Mouse (Mus musculus): ENCODE measurements around the gene 4430402I18Rik. TPM values are rescaled to one million over a fixed set of nuclear protein-coding genes. Genes with fewer than 3 reads are reported as not detected.

The 4430402I18Rik gene
- polyA plus RNA-seq, 1 experiment from 2014 or later = 1.4 TPM

DNA sequence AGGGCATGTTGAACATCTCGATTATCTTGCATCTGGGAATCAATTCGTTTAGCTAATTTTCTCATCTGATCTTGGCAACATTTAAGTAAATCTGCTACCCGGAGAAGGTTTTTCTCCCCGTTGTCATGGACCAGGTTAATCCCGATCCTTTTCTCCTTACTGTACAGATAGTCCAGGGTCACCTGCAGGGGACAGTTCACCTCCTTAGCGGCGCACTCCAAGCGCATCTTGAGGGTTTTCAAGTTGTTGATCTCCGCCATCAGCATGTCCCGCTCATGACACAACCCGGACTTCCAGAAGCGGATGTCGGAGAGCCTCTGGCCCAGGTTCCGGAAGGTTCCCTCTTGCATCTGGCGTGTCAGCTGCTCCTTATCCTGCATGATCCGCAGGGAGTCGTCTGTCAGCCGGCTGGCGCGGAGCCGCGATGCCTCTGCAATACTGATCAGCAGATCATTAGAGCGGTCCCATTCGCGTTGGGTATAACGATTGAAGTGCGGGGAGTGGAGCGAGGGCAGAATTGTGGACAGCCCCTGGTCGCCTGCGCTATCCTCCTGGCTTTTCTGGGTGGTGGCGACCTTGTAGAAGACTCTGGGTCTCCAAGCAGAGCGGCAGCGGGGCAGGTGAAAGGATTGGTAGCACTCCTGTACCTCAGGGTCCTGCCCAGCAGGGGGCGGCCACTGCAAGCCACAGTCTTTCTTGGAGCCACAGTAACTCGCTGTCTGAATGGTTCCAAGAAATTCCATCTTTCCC lies 7.4 kb upstream of the 4430402I18Rik start:
- Histone ChIP-seq H3K4me2 (ENCODE audit: low read depth, low read length) (peak overlapping the region; percentile 62), H3K27ac (ENCODE audit: low read depth, low read length) (peak overlapping the region; percentile 16; the same call in 1 of the 2 replicates), H3K9ac (replicated peaks; ENCODE audit: low read depth, low read length) (peak overlapping the region; percentile 48), H3K4me1 (ENCODE audit: control insufficient read depth, insufficient read depth, low read length) (no peaks in the 10 kb centered on the region), H3K4me3 (ENCODE audit: low read depth, low read length) (peak overlapping the region; percentile 34), H3K27me3 (ENCODE audit: control insufficient read depth, insufficient read depth, low read length) (no peaks in the 10 kb centered on the region), H3K9me3 (ENCODE audit: control insufficient read depth, low read length) (no peaks in the 10 kb centered on the region), H3K36me3 (ENCODE audit: control insufficient read depth, insufficient read depth, low read length) (no peaks in the 10 kb centered on the region)
- ATAC-seq (ENCODE audit: low read depth) = peak; percentile 92
- WGBS = 12% methylated on average over 35 of the region's 35 CpGs

DNA sequence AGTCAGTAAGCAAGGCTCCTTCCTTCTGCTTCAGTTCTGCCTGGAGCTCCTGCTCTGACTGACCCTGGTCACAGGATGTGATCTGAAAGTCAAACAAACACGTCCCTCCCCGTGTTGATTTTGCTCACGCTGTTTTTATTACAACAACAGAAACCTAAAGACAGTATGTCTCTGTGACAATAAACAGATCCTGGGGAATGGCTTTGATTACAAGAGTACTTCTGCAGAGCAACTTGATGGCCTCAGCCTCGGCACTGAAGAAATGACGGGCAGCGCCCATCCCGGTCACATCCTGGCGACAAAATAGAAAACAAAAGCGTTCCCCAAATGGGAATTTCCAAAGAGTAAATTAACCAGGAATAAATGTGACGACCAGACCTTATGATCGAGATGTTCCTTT lies 2.7 kb upstream of the 4430402I18Rik start:
- Histone ChIP-seq H3K4me3 (ENCODE audit: low read depth, low read length) (no peak overlapping the region), H3K4me2 (ENCODE audit: low read depth, low read length) (no peak overlapping the region), H3K9ac (replicated peaks; ENCODE audit: low read depth, low read length) (no peak overlapping the region), H3K4me1 (ENCODE audit: control insufficient read depth, insufficient read depth, low read length) (0 out of 2 replicates have a peak, but pooled peaks cover 5% of the 10 kb centered on the region), H3K27me3 (ENCODE audit: control insufficient read depth, insufficient read depth, low read length) (no peaks in the 10 kb centered on the region), H3K27ac (ENCODE audit: low read depth, low read length) (no peak overlapping the region), H3K9me3 (ENCODE audit: control insufficient read depth, low read length) (no peaks in the 10 kb centered on the region), H3K36me3 (ENCODE audit: control insufficient read depth, insufficient read depth, low read length) (no peaks in the 10 kb centered on the region)
- no peak for ATAC-seq (ENCODE audit: low read depth)
- 72% methylated on average over 11 of the region's 11 CpGs for WGBS

DNA sequence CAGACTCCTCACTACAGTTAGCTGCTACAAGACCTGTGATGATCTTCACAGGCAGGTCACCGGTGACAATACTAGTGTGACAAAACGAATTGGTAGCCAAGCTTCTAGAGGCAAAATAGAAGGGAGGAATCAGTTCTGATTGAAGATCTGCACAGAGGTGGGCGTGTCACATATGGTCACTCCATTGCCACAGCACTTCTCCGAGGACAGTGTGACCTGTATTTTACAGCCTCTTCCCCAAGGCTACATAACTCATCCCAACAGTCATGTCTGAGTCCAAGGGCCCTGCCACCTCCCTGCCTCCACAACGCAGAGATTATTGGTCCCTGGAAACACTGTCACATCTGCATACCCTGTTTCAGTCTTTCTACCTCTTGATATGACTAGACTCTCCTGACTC lies 1.6 kb upstream of the 4430402I18Rik start:
- Histone ChIP-seq H3K9ac (replicated peaks; ENCODE audit: low read depth, low read length) (no peak overlapping the region), H3K4me3 (ENCODE audit: low read depth, low read length) (no peak overlapping the region), H3K4me2 (ENCODE audit: low read depth, low read length) (no peak overlapping the region), H3K27me3 (ENCODE audit: control insufficient read depth, insufficient read depth, low read length) (no peaks in the 10 kb centered on the region), H3K27ac (ENCODE audit: low read depth, low read length) (no peak overlapping the region), H3K4me1 (ENCODE audit: control insufficient read depth, insufficient read depth, low read length) (0 out of 2 replicates have a peak, but pooled peaks cover 5% of the 10 kb centered on the region), H3K36me3 (ENCODE audit: control insufficient read depth, insufficient read depth, low read length) (no peaks in the 10 kb centered on the region), H3K9me3 (ENCODE audit: control insufficient read depth, low read length) (no peaks in the 10 kb centered on the region)
- ATAC-seq (ENCODE audit: low read depth) = no peak
- 82% methylated on average over 5 of the region's 5 CpGs for WGBS

DNA sequence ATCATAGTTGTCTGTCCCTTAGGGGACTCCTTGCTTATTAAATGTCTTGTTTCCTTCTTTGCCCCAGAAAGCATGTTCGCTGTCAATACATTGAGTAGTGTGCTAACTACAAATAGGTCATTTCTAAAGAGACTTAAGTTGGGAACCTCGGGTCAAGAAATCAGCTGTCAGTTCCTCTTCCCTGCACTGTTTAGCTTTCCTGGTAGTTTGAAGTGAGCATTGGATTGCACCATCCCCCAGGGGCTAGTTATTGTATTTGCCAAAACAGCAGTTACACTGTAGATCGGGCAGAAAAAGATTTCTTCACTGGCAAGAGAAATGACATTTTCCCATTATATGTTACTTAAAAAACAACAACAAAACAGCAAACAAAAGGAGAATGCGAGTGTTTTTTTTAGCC lies 578 bp upstream of the 4430402I18Rik start:
- no peaks in the 10 kb centered on the region for H3K27me3 ChIP-seq (ENCODE audit: control insufficient read depth, insufficient read depth, low read length)
- WGBS = 69% methylated on average over 4 of the region's 4 CpGs
- ATAC-seq (ENCODE audit: low read depth) = no peak

DNA sequence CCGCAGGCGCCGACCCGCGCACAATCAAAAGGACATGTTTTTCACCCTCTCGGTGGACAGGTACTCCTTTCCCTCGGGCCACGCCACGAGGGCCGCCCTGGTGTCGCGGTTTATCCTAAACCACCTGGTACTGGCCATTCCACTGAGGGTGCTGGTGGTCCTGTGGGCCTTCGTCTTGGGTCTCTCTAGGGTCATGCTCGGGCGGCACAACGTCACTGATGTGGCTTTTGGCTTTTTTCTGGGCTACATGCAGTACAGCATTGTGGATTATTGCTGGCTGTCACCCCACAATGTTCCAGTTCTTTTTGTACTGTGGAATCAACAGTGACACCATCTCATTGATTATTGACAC lies 3.1 kb downstream of the 4430402I18Rik start:
- peak; percentile 38 for ATAC-seq (ENCODE audit: low read depth)
- H3K4me1 ChIP-seq (ENCODE audit: control insufficient read depth, insufficient read depth, low read length) = 0 out of 2 replicates have a peak, but pooled peaks cover 5% of the 10 kb centered on the region
- H3K9me3 ChIP-seq (ENCODE audit: control insufficient read depth, low read length) = no peaks in the 10 kb centered on the region
- H3K9ac ChIP-seq (replicated peaks; ENCODE audit: low read depth, low read length) = peak overlapping the region; percentile 87
- H3K4me2 ChIP-seq (ENCODE audit: low read depth, low read length) = peak overlapping the region; percentile 90
- no peaks in the 10 kb centered on the region for H3K27me3 ChIP-seq (ENCODE audit: control insufficient read depth, insufficient read depth, low read length)
- H3K27ac ChIP-seq (ENCODE audit: low read depth, low read length) = peak overlapping the region; percentile 84; the same call in 1 of the 2 replicates
- no peaks in the 10 kb centered on the region for H3K36me3 ChIP-seq (ENCODE audit: control insufficient read depth, insufficient read depth, low read length)
- WGBS = 4% methylated on average over 16 of the region's 16 CpGs
- peak overlapping the region; percentile 76 for H3K4me3 ChIP-seq (ENCODE audit: low read depth, low read length)

More for the DNA sequence above, 578 bp upstream of the 4430402I18Rik start:
- H3K9ac ChIP-seq (replicated peaks; ENCODE audit: low read depth, low read length) = no peak overlapping the region
- H3K4me2 ChIP-seq (ENCODE audit: low read depth, low read length) = no peak overlapping the region
- H3K27ac ChIP-seq (ENCODE audit: low read depth, low read length) = no peak overlapping the region
- 0 out of 2 replicates have a peak, but pooled peaks cover 5% of the 10 kb centered on the region for H3K4me1 ChIP-seq (ENCODE audit: control insufficient read depth, insufficient read depth, low read length)
- H3K9me3 ChIP-seq (ENCODE audit: control insufficient read depth, low read length) = no peaks in the 10 kb centered on the region
- H3K36me3 ChIP-seq (ENCODE audit: control insufficient read depth, insufficient read depth, low read length) = no peaks in the 10 kb centered on the region
- H3K4me3 ChIP-seq (ENCODE audit: low read depth, low read length) = no peak overlapping the region

DNA sequence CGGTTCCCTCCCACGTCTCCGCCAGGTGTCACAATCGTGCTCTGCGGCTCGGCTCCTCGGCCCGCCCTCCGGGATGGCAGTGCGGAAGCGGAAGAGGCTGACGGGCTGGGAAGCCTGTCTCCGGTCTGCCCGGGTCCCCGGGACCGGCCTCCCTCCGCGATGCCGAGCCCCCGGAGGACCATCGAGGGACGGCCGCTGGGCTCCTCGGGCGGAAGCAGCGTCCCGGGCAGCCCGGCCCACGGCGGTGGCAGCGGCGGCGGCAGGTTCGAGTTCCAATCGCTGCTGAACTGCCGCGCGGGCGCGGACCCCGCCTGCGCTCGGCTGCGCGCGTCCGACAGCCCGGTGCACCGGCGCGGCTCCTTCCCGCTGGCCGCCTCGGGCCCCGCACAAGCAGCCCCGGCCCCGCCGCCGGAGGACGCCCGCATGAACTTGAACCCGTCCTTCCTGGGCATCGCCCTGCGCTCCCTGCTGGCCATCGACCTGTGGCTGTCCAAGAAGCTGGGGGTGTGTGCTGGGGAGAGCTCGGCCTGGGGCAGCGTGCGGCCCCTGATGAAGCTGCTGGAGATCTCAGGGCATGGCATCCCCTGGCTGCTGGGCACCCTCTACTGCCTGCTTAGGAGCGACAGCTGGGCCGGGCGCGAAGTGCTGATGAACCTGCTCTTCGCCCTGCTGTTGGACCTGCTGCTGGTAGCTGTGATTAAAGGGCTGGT lies 3.6 kb downstream of the 4430402I18Rik start, which contains the start of gene Plpp6:
Plpp6 (plus strand) TSS at position 112 of the 710 bp plus-strand sequence.
- H3K9me3 ChIP-seq (ENCODE audit: control insufficient read depth, low read length) = no peaks in the 10 kb centered on the region
- H3K4me3 ChIP-seq (ENCODE audit: low read depth, low read length) = peak within 1 kb of the TSS; percentile 76
- under 1% methylated on average over 54 of the region's 73 CpGs for WGBS
- H3K9ac ChIP-seq (replicated peaks; ENCODE audit: low read depth, low read length) = peak within 1 kb of the TSS; percentile 87
- peak; percentile 93 for ATAC-seq (ENCODE audit: low read depth)
- H3K27ac ChIP-seq (ENCODE audit: low read depth, low read length) = peak within 1 kb of the TSS; percentile 84
- no peaks in the 10 kb centered on the region for H3K36me3 ChIP-seq (ENCODE audit: control insufficient read depth, insufficient read depth, low read length)
- no peaks in the 10 kb centered on the region for H3K27me3 ChIP-seq (ENCODE audit: control insufficient read depth, insufficient read depth, low read length)
- peak within 1 kb of the TSS; percentile 90 for H3K4me2 ChIP-seq (ENCODE audit: low read depth, low read length)
- 0 out of 2 replicates have a peak, but pooled peaks cover 5% of the 10 kb centered on the region for H3K4me1 ChIP-seq (ENCODE audit: control insufficient read depth, insufficient read depth, low read length)

DNA sequence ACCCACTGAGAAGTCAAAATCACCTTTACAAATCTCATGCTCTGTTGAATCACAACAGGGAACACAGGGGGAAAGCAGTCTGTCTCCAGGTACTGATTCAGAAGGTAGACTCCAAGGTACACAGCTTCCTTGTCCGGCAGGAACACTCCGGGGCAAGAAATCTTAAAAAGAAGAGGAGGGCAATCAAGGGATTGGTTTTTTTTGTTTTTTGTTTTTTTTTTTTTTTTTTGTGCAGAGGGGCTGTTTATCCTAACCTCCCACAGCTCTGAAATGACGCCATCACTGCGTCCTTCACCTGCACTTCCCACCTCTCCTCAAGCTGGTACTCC lies 4.1 kb downstream of the 4430402I18Rik start:
- H3K4me2 ChIP-seq (ENCODE audit: low read depth, low read length) = peak overlapping the region; percentile 90
- H3K27me3 ChIP-seq (ENCODE audit: control insufficient read depth, insufficient read depth, low read length) = no peaks in the 10 kb centered on the region
- no peak overlapping the region; the same call in 1 of the 2 replicates for H3K27ac ChIP-seq (ENCODE audit: low read depth, low read length)
- H3K4me3 ChIP-seq (ENCODE audit: low read depth, low read length) = peak overlapping the region; percentile 76
- H3K9me3 ChIP-seq (ENCODE audit: control insufficient read depth, low read length) = no peaks in the 10 kb centered on the region
- peak; percentile 20; the same call in 1 of the 2 replicates for ATAC-seq (ENCODE audit: low read depth)
- H3K36me3 ChIP-seq (ENCODE audit: control insufficient read depth, insufficient read depth, low read length) = no peaks in the 10 kb centered on the region
- 3% methylated on average over 4 of the region's 4 CpGs for WGBS
- H3K4me1 ChIP-seq (ENCODE audit: control insufficient read depth, insufficient read depth, low read length) = 0 out of 2 replicates have a peak, but pooled peaks cover 5% of the 10 kb centered on the region
- peak overlapping the region; percentile 87 for H3K9ac ChIP-seq (replicated peaks; ENCODE audit: low read depth, low read length)

DNA sequence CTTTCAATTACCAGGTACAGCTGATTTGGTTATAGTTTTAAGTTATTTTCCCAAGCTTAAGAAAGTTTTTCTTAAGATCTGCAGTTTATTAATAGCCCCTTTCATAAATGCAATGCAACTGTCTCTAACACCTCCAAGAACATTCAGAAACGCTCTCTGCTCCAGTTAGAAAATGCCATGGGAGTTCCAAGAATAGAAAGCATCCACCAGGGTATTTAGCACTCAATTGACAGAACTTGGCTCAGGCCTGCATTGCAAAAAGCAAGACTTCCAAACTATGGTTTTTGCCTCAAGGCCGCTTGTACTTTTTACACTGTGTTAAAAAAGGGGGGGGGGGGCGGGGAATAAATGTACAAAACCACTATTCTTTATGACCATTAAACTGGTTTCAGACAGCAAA lies 4.5 kb downstream of the 4430402I18Rik start:
- Histone ChIP-seq H3K9me3 (ENCODE audit: control insufficient read depth, low read length) (no peaks in the 10 kb centered on the region), H3K27me3 (ENCODE audit: control insufficient read depth, insufficient read depth, low read length) (no peaks in the 10 kb centered on the region), H3K27ac (ENCODE audit: low read depth, low read length) (no peak overlapping the region; the same call in 1 of the 2 replicates), H3K9ac (replicated peaks; ENCODE audit: low read depth, low read length) (0 out of 2 replicates have a peak overlapping the region, but pooled peaks have one; percentile 87), H3K4me2 (ENCODE audit: low read depth, low read length) (peak overlapping the region; percentile 90), H3K36me3 (ENCODE audit: control insufficient read depth, insufficient read depth, low read length) (no peaks in the 10 kb centered on the region), H3K4me1 (ENCODE audit: control insufficient read depth, insufficient read depth, low read length) (0 out of 2 replicates have a peak, but pooled peaks cover 5% of the 10 kb centered on the region), H3K4me3 (ENCODE audit: low read depth, low read length) (peak overlapping the region; percentile 76; the same call in 1 of the 2 replicates)
- 55% methylated on average over 3 of the region's 3 CpGs for WGBS
- no peak for ATAC-seq (ENCODE audit: low read depth)

DNA sequence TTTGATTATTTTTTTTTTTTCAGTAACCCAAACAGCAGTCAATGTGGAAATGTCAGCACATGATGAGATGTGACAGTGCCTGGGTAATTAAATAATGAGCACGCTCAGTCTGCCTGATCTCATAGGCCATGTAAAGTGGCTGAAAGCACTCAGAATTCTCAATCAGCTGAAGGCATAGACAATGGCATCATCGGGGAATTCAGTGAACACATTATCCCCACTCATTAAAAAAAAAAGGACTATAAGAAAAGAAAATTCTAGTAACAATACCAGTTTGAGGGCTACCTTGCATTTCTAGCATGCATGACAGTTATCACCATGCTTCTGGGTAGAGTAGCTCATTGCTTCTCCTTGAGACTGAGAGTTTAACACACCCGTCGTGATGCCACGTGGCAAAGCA lies 16.3 kb downstream of the 4430402I18Rik start:
- Histone ChIP-seq H3K4me3 (ENCODE audit: low read depth, low read length) (no peak overlapping the region), H3K4me2 (ENCODE audit: low read depth, low read length) (no peak overlapping the region), H3K36me3 (ENCODE audit: control insufficient read depth, insufficient read depth, low read length) (no peaks in the 10 kb centered on the region), H3K27me3 (ENCODE audit: control insufficient read depth, insufficient read depth, low read length) (no peaks in the 10 kb centered on the region), H3K4me1 (ENCODE audit: control insufficient read depth, insufficient read depth, low read length) (no peaks in the 10 kb centered on the region), H3K9me3 (ENCODE audit: control insufficient read depth, low read length) (no peaks in the 10 kb centered on the region), H3K27ac (ENCODE audit: low read depth, low read length) (no peak overlapping the region), H3K9ac (replicated peaks; ENCODE audit: low read depth, low read length) (no peak overlapping the region)
- WGBS = 72% methylated on average over 5 of the region's 5 CpGs
- ATAC-seq (ENCODE audit: low read depth) = no peak
